Mouse (Mus musculus) limb, embryonic 14.5 days (tissue): ENCODE results near the gene Bmpr2. TPM values are rescaled to one million over a fixed set of nuclear protein-coding genes. Genes with fewer than 3 reads are reported as not detected.

Experiments
- ATAC-seq: fragments of 200-750 bp; cut with Nextera tagmentation; 2 replicates; pipeline ENCODE4 v1.8.0; 2017; ENCODE audit warnings: low read depth, moderate number of reproducible peaks, moderate TSS enrichment; ENCODE audit not compliant: low FRiP score
- DNase-seq: peaks from one replicate; pipeline ENCODE4 v3.0.0-alpha.2; 2015; ENCODE audit warnings: low spot score
- H3K27ac ChIP-seq: fragments of 300-500 bp; sonication (generic); replicated peaks from 2 replicates; pipeline ENCODE4 v1.5.1; 2014; ENCODE audit warnings: low read depth, mild to moderate bottlenecking, low read length, moderate library complexity, mixed read lengths
- H3K27me3 ChIP-seq: fragments of 300-500 bp; sonication (generic); 2 replicates; pipeline ENCODE4 v1.6.1; 2014; ENCODE audit warnings: low read length, mixed read lengths; ENCODE audit not compliant: control insufficient read depth, insufficient read depth
- H3K36me3 ChIP-seq: fragments of 300-500 bp; sonication (generic); 2 replicates; pipeline ENCODE4 v1.6.1; 2014; ENCODE audit warnings: mild to moderate bottlenecking, low read length, moderate library complexity, mixed read lengths; ENCODE audit not compliant: control insufficient read depth, insufficient read depth
- H3K4me1 ChIP-seq: fragments of 300-500 bp; sonication (generic); 2 replicates; pipeline ENCODE4 v1.6.1; 2014; ENCODE audit warnings: antibody characterized with exemption, low read length, mixed read lengths; ENCODE audit not compliant: control insufficient read depth, insufficient read depth
- H3K4me2 ChIP-seq: fragments of 300-500 bp; sonication (generic); replicated peaks from 2 replicates; pipeline ENCODE4 v1.6.1; 2014; ENCODE audit warnings: low read depth, mild to moderate bottlenecking, low read length, moderate library complexity; ENCODE audit not compliant: severe bottlenecking
- H3K4me3 ChIP-seq: fragments of 300-500 bp; sonication (generic); replicated peaks from 2 replicates; pipeline ENCODE4 v1.5.1; 2014; ENCODE audit warnings: low read length
- H3K9ac ChIP-seq: fragments of 300-500 bp; sonication (generic); 2 replicates; pipeline ENCODE4 v1.6.1; 2014; ENCODE audit warnings: mild to moderate bottlenecking, low read depth, low read length, moderate library complexity; ENCODE audit not compliant: severe bottlenecking
- H3K9me3 ChIP-seq: fragments of 300-500 bp; sonication (generic); 2 replicates; pipeline ENCODE4 v1.6.1; 2016; ENCODE audit warnings: low read length; ENCODE audit not compliant: control insufficient read depth
- POLR2A ChIP-seq: fragments of 200-500 bp; IDR thresholded peaks from 2 replicates; pipeline ENCODE4 v1.8.0; 2012; ENCODE audit warnings: inconsistent platforms, mild to moderate bottlenecking, moderate library complexity, borderline replicate concordance; ENCODE audit not compliant: insufficient read depth, insufficient read length; ENCODE audit errors: extremely low read depth
- WGBS: fragments of 180-500 bp; shearing (Covaris S2); extraction: QIAGEN DNeasy Blood & Tissue Kit; methylation state at CpG from one replicate; pipeline ENCODE4 v1.1.7; 2014; 5-methylcytosine and 5-hydroxymethylcytosine counted together
- polyA plus RNA-seq, 2 experiments: library from polyadenylated mRNA; depleted of rRNA in 1 of 2; stranded (reverse) in 1 of 2; unstranded in 1 of 2; fragments of >200 nt; fragmentation: Nextera tagmentation in 1 of 2; extraction: Ambion mirVana in 1 of 2; gene quantifications; 2 replicates each; pipeline versions ENCODE4 v1.2.1 to v1.2.3; 2012 to 2014

Bmpr2 gene
- polyA plus RNA-seq, 2 experiments, result 14.6 to 15.2 TPM

GRCm38 (mm10) chr1:59894025-59894424 is 130.8 kb downstream of the Bmpr2 start:
- Histone ChIP-seq H3K4me2 (no peak overlapping the region), H3K27me3 (no peaks in the 10 kb centered on the region), H3K9me3 (no peaks in the 10 kb centered on the region), H3K9ac (no peak overlapping the region), H3K36me3 (no peaks in the 10 kb centered on the region), H3K4me3 (no peak overlapping the region), H3K4me1 (no peaks in the 10 kb centered on the region), H3K27ac (no peak overlapping the region)
- ATAC-seq (no peak), DNase-seq (no peak)
- 79% methylated on average over 4 of the region's 4 CpGs for WGBS
- no peak for TF ChIP-seq POLR2A

- H3K9ac ChIP-seq, result no peak overlapping the region
- no peak overlapping the region for H3K4me3 ChIP-seq
- no peaks in the 10 kb centered on the region for H3K9me3 ChIP-seq
- peaks cover 4% of the 10 kb centered on the region; the same call in 1 of the 2 replicates for H3K4me1 ChIP-seq
- 48% methylated on average over 4 of the region's 4 CpGs for WGBS
- no peak for TF ChIP-seq POLR2A
- DNase-seq (no peak), ATAC-seq (no peak)
- H3K4me2 ChIP-seq, result no peak overlapping the region
- no peaks in the 10 kb centered on the region for H3K27me3 ChIP-seq
- no peaks in the 10 kb centered on the region for H3K36me3 ChIP-seq
- no peak overlapping the region for H3K27ac ChIP-seq
Measured at GRCm38 (mm10) chr1:59895456-59895855, 132.3 kb downstream of the Bmpr2 start.

- Histone ChIP-seq H3K9ac (no peak overlapping the region), H3K36me3 (no peaks in the 10 kb centered on the region), H3K4me1 (peaks cover 4% of the 10 kb centered on the region; the same call in 1 of the 2 replicates), H3K9me3 (no peaks in the 10 kb centered on the region), H3K4me3 (no peak overlapping the region), H3K27ac (no peak overlapping the region), H3K4me2 (no peak overlapping the region), H3K27me3 (no peaks in the 10 kb centered on the region)
- ATAC-seq (no peak), DNase-seq (no peak)
- 47% methylated on average over 5 of the region's 5 CpGs for WGBS
- TF ChIP-seq POLR2A, result no peak
Measured at GRCm38 (mm10) chr1:59897147-59897798, 134.1 kb downstream of the Bmpr2 start.

- TF ChIP-seq POLR2A, result no peak
- H3K27me3 ChIP-seq, result no peaks in the 10 kb centered on the region
- no peak for ATAC-seq
- H3K4me1 ChIP-seq, result peaks cover 4% of the 10 kb centered on the region; the same call in 1 of the 2 replicates
- 80% methylated on average over 2 of the region's 2 CpGs for WGBS
- no peak overlapping the region for H3K4me3 ChIP-seq
- H3K27ac ChIP-seq, result no peak overlapping the region
- H3K9me3 ChIP-seq, result no peaks in the 10 kb centered on the region
- H3K9ac ChIP-seq, result no peak overlapping the region
- DNase-seq, result no peak
- no peak overlapping the region for H3K4me2 ChIP-seq
- no peaks in the 10 kb centered on the region for H3K36me3 ChIP-seq
Measured at GRCm38 (mm10) chr1:59899679-59900078, 136.5 kb downstream of the Bmpr2 start.

- ATAC-seq (no peak), DNase-seq (no peak)
- Histone ChIP-seq H3K9ac (no peak overlapping the region), H3K27me3 (no peaks in the 10 kb centered on the region), H3K4me2 (no peak overlapping the region), H3K4me1 (peaks cover 4% of the 10 kb centered on the region; the same call in 1 of the 2 replicates), H3K9me3 (no peaks in the 10 kb centered on the region), H3K36me3 (no peaks in the 10 kb centered on the region), H3K4me3 (no peak overlapping the region), H3K27ac (no peak overlapping the region)
- TF ChIP-seq POLR2A, result no peak
- 94% methylated on average over 5 of the region's 5 CpGs for WGBS
Measured at GRCm38 (mm10) chr1:59901082-59901876, 138.1 kb downstream of the Bmpr2 start.
